Mouse (Mus musculus): ENCODE measurements around the gene Smdt1. TPM values are rescaled to one million over a fixed set of nuclear protein-coding genes. Genes with fewer than 3 reads are reported as not detected.
A peak's percentile ranks its signal among the peaks of the same experiment; 100 is the strongest.

Gene Smdt1
- total and polyA plus RNA-seq, 2 experiments from 2014 or later: 288 to 392 TPM

DNA sequence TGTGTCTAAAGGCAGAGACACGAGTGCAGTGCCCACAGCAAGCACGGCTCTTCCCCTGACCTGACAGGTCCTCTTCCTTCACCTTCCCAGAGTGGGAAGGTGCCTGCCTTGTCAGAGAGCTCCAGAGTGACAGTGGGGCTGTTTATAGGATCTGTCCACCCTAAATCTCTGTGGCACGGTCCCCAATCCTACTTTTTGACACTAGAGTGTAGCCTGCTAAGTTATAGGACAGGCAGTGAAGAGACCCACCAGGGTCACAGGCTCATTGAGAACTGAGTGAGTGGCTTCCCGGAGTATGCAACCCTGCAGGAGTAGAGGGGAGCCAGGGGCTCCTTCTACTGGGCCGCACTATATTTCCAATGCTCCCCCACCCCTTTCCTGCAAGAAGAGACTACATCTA, 38.9 kb downstream of the Smdt1 start:
- Histone ChIP-seq H3K36me3 (ENCODE audit: insufficient read depth, low read length) (no peaks in the 10 kb centered on the region), H3K4me3 (ENCODE audit: low read length) (no peak overlapping the region)
- WGBS: 73% methylated on average over 5 of the region's 5 CpGs

DNA sequence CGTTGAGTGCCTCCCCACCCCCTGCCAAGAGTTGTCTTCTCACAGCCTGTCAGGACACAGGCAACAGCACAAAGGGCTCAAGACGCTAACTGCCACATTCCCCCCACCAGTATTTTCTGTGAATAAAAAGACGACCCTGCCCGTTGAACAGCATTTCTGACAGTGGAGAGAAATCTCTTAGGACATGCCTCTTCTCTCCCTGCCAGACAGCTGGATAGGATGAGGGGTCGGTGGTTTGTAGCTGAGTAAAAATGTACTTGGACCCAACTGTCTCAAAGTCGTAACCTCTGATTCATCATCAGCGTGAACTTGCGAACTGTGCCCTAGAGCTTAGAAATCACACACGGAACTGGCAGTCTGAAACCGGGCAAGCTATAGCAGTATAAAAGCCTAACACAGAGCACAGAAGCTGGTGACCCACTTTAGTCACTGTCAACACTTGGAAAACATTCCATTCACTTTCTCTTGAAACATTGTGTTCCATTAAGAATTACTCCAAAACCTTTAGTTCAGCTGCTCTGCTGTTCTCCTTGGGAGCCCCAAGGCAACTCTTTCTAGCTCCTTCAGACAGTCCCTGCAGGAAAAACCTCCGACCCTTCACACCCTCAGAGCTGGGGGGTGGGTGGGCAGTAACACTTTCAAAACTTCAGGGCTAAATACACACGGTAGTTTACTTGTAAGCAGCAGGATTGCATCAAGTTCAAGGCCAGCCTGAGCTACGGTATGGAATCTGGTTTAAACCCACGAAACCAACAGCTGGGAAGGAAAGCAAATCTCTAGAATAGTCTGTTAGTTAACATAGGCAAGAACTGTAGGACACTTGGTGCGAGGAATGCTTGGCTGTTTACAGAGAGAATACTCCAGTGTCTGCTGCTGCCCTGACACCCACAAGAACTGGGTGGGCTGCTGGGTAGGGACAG, 39.8 kb downstream of the Smdt1 start:
- Histone ChIP-seq H3K4me1 (ENCODE audit: insufficient read depth, low read length) (peaks cover 3% of the 10 kb centered on the region; the same call in 1 of the 2 replicates), H3K4me3 (ENCODE audit: low read length) (no peak overlapping the region), H3K27ac (peak overlapping the region; percentile 69), H3K36me3 (ENCODE audit: insufficient read depth, low read length) (no peaks in the 10 kb centered on the region), H3K9me3 (ENCODE audit: low read length) (no peaks in the 10 kb centered on the region), H3K27me3 (ENCODE audit: insufficient read depth, low read length) (no peaks in the 10 kb centered on the region), H3K9ac (replicated peaks; ENCODE audit: low read length) (no peak overlapping the region), H3K4me2 (ENCODE audit: low read depth, low read length) (no peak overlapping the region)
- no peak for TF ChIP-seq CTCF (IDR thresholded peaks at IDR 0.05; ENCODE audit: low read depth)
- WGBS: 40% methylated on average over 15 of the region's 15 CpGs
- ATAC-seq (0 out of 2 replicates have a peak, but pooled peaks have one; percentile 52), DNase-seq (ENCODE audit: low spot score) (peak; percentile 36)

More for the DNA sequence above, 38.9 kb downstream of the Smdt1 start:
- ATAC-seq (no peak), DNase-seq (ENCODE audit: low spot score) (no peak)
- Histone ChIP-seq H3K4me1 (ENCODE audit: insufficient read depth, low read length) (peaks cover 3% of the 10 kb centered on the region; the same call in 1 of the 2 replicates), H3K9ac (replicated peaks; ENCODE audit: low read length) (no peak overlapping the region), H3K4me2 (ENCODE audit: low read depth, low read length) (no peak overlapping the region), H3K27ac (peak overlapping the region; percentile 69; the same call in 1 of the 2 replicates), H3K9me3 (ENCODE audit: low read length) (no peaks in the 10 kb centered on the region), H3K27me3 (ENCODE audit: insufficient read depth, low read length) (no peaks in the 10 kb centered on the region)
- no peak for TF ChIP-seq CTCF (IDR thresholded peaks at IDR 0.05; ENCODE audit: low read depth)

DNA sequence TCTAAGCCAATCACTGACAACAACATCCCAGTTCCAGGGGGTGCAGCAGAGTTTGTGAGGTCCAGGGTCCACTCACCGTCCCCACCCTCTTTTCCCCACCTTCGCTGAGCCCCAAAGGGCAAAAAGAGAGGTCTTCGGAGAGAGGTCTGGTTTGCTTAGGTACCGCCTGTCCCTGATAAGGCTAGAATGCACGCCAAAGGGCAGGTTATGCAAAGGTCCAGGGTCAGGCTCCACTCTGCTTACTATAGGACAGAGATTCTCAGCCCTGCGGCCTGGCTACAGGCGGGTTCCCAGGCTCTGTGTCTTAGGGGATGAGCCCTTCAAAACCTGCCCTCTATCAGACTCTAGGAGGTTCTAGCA, 40.7 kb downstream of the Smdt1 start:
- H3K4me1 ChIP-seq (ENCODE audit: insufficient read depth, low read length): peaks cover 3% of the 10 kb centered on the region; the same call in 1 of the 2 replicates
- H3K27ac ChIP-seq: peak overlapping the region; percentile 69; the same call in 1 of the 2 replicates
- peak overlapping the region; percentile 26 for H3K4me3 ChIP-seq (ENCODE audit: low read length)
- no peak for TF ChIP-seq CTCF (IDR thresholded peaks at IDR 0.05; ENCODE audit: low read depth)
- no peaks in the 10 kb centered on the region for H3K36me3 ChIP-seq (ENCODE audit: insufficient read depth, low read length)
- no peaks in the 10 kb centered on the region for H3K27me3 ChIP-seq (ENCODE audit: insufficient read depth, low read length)
- ATAC-seq (peak; percentile 9; the same call in 1 of the 2 replicates), DNase-seq (ENCODE audit: low spot score) (no peak)
- H3K4me2 ChIP-seq (ENCODE audit: low read depth, low read length): peak overlapping the region; percentile 59
- H3K9ac ChIP-seq (replicated peaks; ENCODE audit: low read length): peak overlapping the region; percentile 3; the same call in 1 of the 2 replicates
- no peaks in the 10 kb centered on the region for H3K9me3 ChIP-seq (ENCODE audit: low read length)
- 37% methylated on average over 7 of the region's 7 CpGs for WGBS

- ATAC-seq (peak; percentile 68; the same call in 1 of the 2 replicates), DNase-seq (ENCODE audit: low spot score) (peak; percentile 27)
- no peak for TF ChIP-seq CTCF (IDR thresholded peaks at IDR 0.05; ENCODE audit: low read depth)
- Histone ChIP-seq H3K27ac (peak within 1 kb of the TSS; percentile 69; the same call in 1 of the 2 replicates), H3K9me3 (ENCODE audit: low read length) (no peaks in the 10 kb centered on the region), H3K36me3 (ENCODE audit: insufficient read depth, low read length) (no peaks in the 10 kb centered on the region), H3K4me1 (ENCODE audit: insufficient read depth, low read length) (peaks cover 3% of the 10 kb centered on the region; the same call in 1 of the 2 replicates), H3K27me3 (ENCODE audit: insufficient read depth, low read length) (no peaks in the 10 kb centered on the region), H3K9ac (replicated peaks; ENCODE audit: low read length) (peak within 1 kb of the TSS; percentile 3), H3K4me2 (ENCODE audit: low read depth, low read length) (peak within 1 kb of the TSS; percentile 59), H3K4me3 (ENCODE audit: low read length) (peak within 1 kb of the TSS; percentile 26)
- 2% methylated on average over 18 of the region's 24 CpGs for WGBS
Measured at GRCm38 (mm10) chr15:82379871-82380713, 41.3 kb downstream of the Smdt1 start, which contains the start of gene Cyp2d22. TSS of gene Cyp2d22 (minus strand) at chr15:82380260.

DNA sequence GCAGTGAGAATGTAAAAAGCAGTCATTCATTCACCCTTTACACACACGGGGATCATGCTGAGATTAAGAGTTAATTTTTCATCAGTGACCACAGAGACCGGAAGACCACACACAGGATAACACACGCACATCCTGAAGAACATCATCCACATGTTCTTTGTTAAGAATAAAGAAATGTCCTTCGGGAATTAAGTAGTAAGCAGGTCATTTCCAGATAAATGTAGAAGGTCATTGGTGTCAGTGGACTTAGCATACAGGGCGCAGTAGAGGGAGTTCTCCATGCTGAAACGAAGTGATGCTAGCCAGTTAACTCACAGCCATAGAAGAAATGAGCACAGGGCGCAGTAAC, 41.9 kb downstream of the Smdt1 start:
- WGBS: 31% methylated on average over 7 of the region's 7 CpGs
- ATAC-seq: no peak
- Histone ChIP-seq H3K4me3 (ENCODE audit: low read length) (peak overlapping the region; percentile 26), H3K4me1 (ENCODE audit: insufficient read depth, low read length) (peaks cover 3% of the 10 kb centered on the region; the same call in 1 of the 2 replicates), H3K27me3 (ENCODE audit: insufficient read depth, low read length) (no peaks in the 10 kb centered on the region), H3K36me3 (ENCODE audit: insufficient read depth, low read length) (no peaks in the 10 kb centered on the region), H3K9me3 (ENCODE audit: low read length) (no peaks in the 10 kb centered on the region), H3K9ac (replicated peaks; ENCODE audit: low read length) (no peak overlapping the region; the same call in 1 of the 2 replicates), H3K27ac (no peak overlapping the region), H3K4me2 (ENCODE audit: low read depth, low read length) (peak overlapping the region; percentile 59)
- DNase-seq (ENCODE audit: low spot score): no peak
- no peak for TF ChIP-seq CTCF (IDR thresholded peaks at IDR 0.05; ENCODE audit: low read depth)

GRCm38 (mm10) chr15:82382441-82382840, 43.7 kb downstream of the Smdt1 start:
- Histone ChIP-seq H3K4me1 (ENCODE audit: insufficient read depth, low read length) (0 out of 2 replicates have a peak, but pooled peaks cover 3% of the 10 kb centered on the region), H3K4me2 (ENCODE audit: low read depth, low read length) (no peak overlapping the region), H3K36me3 (ENCODE audit: insufficient read depth, low read length) (no peaks in the 10 kb centered on the region), H3K27ac (no peak overlapping the region), H3K9me3 (ENCODE audit: low read length) (no peaks in the 10 kb centered on the region), H3K4me3 (ENCODE audit: low read length) (no peak overlapping the region), H3K27me3 (ENCODE audit: insufficient read depth, low read length) (no peaks in the 10 kb centered on the region), H3K9ac (replicated peaks; ENCODE audit: low read length) (no peak overlapping the region)
- no peak for ATAC-seq
- 93% methylated on average over 2 of the region's 2 CpGs for WGBS
- no peak for DNase-seq (ENCODE audit: low spot score)
- TF ChIP-seq CTCF (IDR thresholded peaks at IDR 0.05; ENCODE audit: low read depth): no peak

Data from hindbrain, postnatal 0 days (tissue).